Mouse (Mus musculus): ENCODE data around the gene Pdzrn3.

GRCm38 (mm10) chr6:101293036-101293572 lies 84.6 kb downstream of the Pdzrn3 start:
- TF ChIP-seq CTCF (IDR thresholded peaks at IDR 0.05; ENCODE audit: borderline replicate concordance, insufficient read depth, low read length), result no peak
- no peak for TF ChIP-seq POLR2A (IDR thresholded peaks at IDR 0.05; ENCODE audit: low read depth, low read length)
